Mouse (Mus musculus): ENCODE measurements around the gene Rps7.
A peak's percentile ranks its signal among the peaks of the same experiment; 100 is the strongest.

Rps7 gene

DNA sequence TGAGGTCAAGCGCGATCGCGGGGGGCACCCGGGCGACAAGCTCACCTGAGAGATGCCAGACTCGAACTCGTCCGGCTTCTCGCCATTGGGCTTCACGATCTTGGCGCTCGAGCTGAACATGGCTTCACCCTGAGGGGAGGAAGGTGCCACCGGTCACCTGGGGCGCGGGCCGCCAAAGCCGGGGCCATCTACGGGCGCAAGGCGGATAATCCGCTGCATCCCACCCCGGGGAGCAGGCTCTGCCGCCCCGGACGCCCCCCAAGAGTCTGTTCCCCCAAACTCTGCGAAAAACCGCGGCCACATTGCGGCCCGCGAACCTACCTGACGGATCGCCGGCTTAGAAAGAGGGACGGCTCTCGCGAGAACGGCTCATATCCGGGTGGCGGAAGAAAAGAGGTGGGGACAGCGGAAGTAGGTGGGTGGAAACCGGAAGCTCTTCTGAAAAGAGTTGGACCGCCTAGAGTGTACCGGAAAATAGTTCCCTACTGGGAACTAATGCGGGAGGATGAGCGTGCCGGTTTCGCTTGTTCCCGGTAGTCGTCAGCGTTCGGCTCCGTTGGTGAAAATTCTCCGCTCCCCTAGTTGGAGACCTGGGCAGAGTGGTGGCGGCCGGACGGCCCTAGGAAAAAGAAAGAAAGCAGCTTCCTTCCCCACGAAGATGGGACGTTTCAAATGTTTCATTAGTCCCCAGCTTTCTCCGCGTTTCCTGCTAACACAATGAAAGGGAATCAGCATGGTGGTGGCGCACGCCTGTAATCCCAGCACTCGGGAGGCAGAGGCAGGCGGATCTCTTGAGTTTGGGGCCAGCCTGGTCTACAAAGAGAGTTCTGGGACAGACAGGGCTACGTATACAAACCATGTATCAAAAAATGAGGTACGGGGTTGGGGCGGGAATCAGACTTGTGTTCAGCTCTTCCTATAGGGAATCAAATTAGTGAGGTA, at the start of gene Rps7:
Gene Rps7, minus strand, starts transcription at position 419 of the 942 bp plus-strand sequence.
- DNase-seq (ENCODE audit: low spot score in 2 of 2), result peak; percentile 92 to 93

DNA sequence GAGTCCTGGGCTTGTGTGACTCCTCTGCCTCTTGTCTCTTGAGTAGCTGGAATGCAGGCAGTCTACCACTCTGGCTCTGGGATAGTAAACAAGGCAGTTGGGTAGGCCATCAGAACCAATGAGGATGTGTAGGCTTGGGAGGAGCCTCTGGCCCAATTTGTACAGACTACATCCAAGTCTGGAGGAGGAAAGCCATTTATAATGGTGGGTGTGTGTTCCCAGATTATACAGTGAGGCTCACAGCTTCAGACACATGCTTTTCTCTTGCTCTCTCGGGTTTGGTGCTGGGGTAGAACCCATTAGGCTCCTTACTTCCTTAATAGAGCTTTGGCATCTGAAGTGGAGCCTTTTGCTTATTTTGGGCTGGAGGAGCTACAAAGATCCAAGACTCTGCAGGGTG, 48.9 kb upstream of the Rps7 start:
- no peak for DNase-seq (ENCODE audit: low spot score in 2 of 2)

DNA sequence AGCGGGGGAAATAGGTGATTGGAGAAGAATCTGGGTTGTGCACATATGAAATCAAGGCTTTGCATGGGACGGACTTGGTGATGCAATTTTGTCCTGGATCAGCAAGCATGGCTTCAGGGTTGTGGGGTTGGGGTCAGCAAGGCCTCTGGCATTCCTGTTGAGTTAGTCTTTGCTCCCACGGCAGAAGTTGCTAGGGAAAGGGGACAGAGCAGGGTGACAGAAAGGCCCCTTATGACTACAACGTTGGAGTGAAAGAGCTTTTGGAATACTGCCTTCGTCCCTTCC, 40.1 kb upstream of the Rps7 start:
- DNase-seq (ENCODE audit: low spot score in 2 of 2), result no peak

DNA sequence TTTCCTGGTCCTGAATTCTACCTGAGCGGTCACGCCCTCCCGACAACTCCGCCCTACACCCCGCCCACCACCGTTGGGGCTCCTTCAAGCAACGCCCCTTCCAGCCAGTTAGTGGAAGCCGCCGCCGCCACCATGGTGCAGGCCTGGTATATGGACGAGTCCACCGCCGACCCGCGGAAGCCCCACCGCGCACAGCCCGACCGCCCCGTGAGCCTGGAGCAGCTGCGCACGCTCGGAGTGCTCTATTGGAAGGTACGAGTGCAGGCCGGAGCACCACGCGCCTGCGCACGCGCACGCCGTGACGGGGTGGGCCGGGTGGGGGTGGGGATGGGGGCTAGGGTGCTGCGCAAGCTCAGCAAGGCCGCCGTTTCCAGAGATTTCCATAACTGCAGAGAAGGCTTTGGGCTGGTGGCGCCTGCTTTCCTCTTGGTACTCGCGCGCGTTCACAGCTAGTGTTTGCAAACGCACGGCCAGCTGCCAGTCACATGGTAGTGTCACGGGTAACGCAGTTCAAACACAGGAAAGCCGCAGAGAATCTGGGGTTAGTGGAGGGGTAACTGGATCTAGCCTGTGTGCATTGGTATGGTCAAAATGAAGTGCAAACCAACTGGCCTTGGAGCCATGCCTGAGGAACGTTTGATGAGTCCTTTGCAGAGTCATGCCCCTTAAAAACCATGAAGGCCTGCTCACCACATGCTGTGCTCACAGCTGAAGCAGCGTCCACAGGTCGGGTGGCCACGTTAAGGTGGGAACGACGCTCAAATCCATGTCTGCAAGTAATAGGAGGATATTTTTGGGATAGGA, 39.6 kb upstream of the Rps7 start, which contains the start of gene Adi1:
Gene Adi1, plus strand, starts transcription at position 111 of the 804 bp plus-strand sequence.
- DNase-seq (ENCODE audit: low spot score in 2 of 2), result peak; percentile 80 to 84

DNA sequence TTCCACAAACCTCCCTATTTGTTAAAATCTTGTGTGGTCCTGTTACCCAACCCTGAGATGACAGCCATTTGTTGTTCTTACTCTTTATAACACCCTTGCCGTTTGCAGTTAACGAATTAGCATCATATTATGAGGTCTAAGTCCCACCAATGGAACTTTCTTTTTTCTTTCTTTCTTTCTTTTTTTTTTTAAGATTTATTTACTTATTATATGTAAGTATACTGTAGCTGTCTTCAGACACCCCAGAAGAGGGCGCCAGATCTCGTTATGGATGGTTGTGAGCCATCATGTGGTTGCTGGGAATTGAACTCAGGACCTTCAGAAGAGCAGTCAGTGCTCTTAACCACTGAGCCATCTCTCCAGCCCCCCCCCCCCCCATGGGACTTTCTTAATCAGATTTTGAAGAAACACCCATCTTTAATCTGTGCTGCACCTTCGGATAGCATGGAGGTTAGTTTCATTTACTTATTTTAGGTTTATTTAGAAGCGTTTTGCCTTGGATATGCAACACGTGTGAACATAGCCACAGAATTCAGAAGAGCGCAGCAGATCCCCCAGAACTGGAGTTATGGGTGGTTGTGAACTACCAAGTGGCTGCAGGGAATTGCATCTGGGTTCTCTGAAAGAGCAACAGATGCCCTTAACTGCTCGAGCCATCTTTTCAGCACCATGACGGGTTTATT, 38.4 kb upstream of the Rps7 start:
- DNase-seq (ENCODE audit: low spot score in 2 of 2), result no peak

DNA sequence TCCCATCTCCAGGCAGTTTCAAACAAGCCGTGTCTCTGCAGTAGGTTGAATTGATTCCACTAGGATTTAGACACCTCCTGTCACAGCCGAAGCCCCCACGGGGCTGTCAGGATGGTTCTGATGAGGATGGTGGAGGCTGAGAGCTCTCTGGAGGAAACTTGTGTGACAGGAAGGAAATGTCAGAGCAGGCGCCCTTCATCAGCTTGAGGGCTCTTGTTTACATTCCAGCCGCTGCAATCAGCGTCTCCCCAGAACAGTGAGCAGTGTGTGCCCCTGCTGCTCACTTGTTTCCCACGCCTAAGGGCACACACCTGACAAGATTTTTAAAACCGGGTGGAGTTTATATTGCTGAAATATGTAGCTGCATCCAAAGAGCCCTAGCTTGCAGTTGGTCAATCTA, 31.5 kb upstream of the Rps7 start:
- no peak for DNase-seq (ENCODE audit: low spot score in 2 of 2)

DNA sequence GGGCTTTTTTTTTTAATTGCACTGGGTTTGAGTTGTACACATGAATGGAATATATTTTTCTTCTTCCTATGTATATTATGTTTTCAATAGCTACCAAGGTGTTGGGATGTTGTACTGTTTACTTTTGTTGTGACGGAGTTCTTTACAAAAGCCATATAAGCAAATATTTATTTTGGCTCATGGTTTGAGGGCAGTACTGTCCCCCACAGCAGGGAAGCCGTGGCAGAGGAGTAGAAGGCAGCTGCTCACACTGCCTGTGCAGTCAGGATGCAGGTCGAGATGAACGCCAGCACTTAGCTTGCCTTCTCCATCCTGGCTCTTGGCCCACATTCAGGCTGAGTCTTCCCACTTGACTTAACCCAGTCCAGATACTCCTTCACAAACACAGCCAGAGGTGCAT, 31.0 kb upstream of the Rps7 start:
- DNase-seq (ENCODE audit: low spot score in 2 of 2), result no peak

DNA sequence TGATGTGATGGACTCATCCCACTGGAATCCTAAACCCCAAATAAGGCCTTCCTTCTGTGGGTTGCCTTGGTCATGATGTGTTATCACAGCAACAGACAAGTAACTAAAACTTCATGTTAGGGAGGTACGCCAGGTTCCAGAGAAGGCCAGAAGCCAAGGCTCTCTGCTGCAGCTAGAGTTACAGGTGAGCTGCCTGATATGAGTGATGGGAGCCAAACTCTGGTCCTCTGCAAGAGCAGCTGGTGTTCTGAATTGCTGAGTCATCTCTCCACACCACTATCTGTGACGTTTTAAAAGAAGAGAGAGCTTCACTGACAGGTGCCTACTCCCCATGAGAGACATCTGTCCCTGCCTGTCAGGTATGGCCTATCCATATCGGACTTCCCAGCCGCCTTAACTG, 26.9 kb upstream of the Rps7 start:
- DNase-seq (ENCODE audit: low spot score in 2 of 2), result no peak

DNA sequence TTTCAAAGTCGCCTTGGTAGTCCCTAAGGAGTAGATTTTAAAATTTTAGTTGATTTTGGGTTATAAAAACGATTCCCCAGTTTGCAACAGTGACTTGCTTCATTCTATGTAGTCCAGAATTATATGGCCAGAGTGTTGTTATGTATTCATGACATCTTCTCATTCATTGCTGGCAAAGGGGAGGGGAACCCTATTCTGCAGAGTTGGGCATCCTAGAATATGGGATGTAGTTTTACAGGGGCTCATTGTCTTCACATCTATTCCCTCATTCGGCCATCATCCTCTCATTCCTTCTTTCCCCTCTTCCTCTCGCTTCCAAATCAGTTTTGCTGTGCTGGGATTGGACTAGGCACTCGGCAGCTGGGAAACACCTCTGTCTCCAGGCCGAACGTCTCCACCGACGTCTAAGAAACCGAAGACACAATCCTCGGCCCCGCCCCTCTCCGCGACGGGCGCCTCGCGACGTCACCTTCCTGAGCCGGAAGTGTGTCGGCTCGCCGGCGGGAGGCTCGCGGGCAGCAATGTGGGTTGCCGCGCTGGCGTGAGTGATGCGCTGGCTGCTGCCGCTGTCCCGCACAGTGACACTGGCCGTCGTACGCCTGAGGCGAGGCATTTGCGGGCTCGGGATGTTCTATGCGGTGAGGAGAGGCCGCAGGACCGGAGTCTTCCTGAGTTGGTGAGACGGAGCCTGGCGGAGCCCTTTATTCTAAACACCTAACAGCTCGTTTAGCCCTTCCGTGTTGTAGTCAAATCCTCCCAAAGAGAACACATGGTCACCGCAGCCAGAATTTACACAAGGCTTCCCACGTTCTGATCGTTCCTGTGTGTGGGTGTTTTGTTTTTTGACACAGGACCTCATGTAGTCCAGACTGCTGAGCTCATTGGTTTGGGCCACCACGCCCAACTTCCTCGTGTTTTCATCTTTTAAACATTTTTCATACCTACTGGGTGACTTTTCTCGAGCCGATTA, 13.7 kb upstream of the Rps7 start, which contains the start of gene Rnaseh1:
Gene Rnaseh1, plus strand, starts transcription at position 462 of the 970 bp plus-strand sequence.
- peak; percentile 88 to 90 for DNase-seq (ENCODE audit: low spot score in 2 of 2)

DNA sequence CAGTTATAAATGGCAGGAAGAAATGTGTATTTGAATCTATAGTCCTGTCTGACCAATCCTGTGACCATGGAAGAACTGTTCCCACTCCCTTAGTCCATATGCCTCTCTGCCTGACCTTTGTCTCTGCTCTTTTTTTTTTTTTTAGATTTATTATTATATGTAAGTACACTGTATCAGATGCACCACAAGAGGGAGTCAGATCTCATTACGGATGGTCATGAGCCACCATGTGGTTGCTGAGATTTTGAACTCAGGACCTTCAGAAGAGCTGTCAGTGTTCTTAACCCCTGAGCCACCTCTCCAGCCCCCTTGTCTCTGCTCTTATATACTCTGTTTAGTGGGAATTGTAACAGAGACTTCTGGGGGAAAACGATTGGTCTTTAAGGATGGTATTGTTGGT, 3.0 kb upstream of the Rps7 start:
- no peak for DNase-seq (ENCODE audit: low spot score in 2 of 2)

DNA sequence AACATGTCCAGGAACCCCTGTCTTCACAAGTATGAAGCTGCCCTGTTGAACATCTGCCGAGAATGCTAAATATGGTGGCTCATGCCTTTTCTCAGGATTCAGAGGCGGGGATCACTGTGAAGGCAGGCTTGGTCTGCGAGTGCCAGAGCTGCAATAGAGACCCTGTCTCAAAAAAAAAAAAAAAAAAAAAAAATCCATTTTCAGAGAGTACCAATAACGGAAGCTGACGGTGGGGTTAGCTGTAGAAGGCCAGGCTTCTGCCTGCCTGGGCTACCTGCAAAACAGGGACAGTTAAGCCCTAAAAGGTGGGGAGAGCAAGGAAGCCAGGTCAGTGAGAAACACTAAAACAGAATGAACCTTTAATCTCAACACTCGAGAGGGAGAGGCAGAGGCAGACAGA, 790 bp upstream of the Rps7 start:
- DNase-seq (ENCODE audit: low spot score in 2 of 2), result no peak

DNA sequence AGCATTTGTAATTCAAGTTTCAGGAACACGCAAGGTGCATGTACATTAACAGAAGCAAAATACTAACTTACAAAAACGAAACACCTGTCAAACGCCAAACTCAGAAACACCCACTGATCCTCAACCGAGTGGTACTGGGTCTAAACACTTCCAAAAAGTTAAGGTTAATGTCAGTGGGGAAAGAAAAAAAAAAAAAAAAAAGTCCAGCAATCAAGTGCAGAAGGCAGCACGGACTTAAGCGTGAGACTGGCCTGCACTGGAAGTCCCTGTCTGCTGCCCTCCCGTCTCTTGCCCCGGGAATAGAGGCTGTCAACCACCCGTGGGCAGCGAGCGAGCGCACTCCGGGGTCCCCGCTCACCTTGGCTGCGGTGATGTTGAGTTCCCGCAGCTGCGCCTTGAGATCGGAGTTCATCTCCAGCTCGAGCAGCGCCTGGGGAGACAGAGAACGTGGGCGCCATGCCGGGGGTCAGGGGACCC, 657 bp downstream of the Rps7 start:
- no peak for DNase-seq (ENCODE audit: low spot score in 2 of 2)

DNA sequence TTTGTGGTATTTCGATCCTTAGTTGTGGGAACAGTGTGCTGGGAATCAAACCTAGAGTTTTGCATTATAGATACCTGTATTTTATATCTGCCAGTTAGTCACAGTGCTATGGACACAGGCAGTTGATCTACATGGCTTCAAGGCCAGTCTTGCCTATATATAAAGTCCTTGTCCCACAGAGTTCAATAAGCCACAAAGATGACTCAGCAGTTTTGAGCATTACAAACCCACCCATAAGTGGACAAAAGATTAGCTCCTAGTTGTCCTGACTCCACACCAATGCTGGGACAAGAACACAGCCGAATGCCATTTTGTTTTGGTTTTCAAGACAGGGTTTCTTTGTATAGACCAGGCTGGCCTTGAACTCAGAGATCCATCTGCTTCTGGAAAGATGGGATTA, 7.3 kb downstream of the Rps7 start:
- DNase-seq (ENCODE audit: low spot score in 2 of 2), result no peak

DNA sequence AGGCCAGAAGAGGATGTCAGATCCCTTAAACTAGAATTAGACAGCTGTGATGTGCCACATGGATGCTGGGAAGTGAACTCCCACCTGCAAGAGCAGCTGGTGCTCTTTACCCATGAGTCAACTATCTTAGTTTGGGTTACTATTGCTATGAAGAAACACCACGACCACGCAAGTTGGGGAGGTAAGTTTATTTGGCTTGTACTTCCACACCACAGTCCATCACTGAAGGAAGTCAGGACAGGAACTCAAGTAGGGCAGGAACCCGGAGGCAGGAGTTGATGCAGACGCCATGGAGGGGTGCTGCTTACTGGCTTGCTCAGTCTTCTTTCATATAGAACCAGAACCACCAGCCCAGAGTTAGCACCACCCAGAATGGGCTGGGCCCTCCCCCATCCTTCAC, 8.7 kb downstream of the Rps7 start:
- no peak for DNase-seq (ENCODE audit: low spot score in 2 of 2)

DNA sequence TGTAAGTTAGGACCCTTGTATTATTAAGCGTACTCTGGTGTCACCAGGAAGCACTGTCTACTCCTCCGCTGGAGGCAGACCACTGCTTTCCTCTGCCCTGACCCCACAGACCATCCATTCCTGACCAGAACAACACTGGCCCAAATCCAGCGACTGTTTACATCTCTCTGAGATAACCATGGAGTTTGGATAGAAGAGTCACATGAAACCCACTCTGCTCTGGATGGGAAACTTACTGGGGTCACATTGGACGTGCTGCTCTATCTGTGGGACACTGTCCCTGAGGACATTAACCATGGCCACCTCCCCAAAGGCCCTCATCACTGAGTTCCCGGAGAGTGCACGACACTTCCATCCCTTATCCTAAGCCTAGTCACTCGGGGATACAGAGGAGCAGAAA, 10.3 kb downstream of the Rps7 start:
- DNase-seq (ENCODE audit: low spot score in 2 of 2), result no peak

DNA sequence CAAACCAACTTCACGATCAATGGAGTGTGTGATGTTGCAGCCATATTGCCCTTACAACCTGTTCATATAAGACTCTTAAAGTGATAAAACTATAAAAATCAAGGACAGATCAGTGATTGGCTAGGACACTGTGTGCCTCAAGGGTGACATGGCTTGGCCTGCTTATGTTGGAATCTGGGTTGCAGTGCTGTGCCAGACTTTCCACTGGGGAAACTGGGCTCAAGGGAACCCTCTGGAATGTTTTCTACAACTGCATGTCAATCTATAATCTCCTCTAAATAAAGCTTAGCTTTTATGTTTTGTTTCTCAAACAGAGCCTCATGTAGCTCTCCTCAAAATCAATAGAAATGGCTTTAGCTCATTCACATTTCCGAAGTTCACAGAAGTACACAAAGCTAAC, 11.5 kb downstream of the Rps7 start:
- DNase-seq (ENCODE audit: low spot score in 2 of 2), result no peak

DNA sequence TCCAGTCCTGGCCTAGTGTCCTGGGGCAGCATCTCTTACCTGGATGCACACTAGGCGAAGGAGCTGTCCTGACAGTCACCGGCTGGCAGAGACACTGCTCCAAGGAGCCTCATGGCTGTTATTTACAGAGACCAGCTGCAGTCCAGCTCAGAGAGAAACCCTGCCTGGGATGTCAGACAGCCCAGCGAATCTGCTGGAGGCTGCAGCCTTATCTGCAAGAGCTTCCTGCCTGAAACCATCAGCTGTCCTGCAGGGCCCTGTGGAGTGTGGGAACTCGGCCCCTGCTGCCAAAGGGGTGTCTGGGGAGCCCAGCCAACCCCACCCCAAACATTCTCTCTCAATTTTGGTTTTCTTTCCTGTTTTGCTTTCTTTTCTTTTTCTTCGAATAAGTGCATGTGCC, 12.6 kb downstream of the Rps7 start, which contains the start of gene Colec11:
Gene Colec11, minus strand, starts transcription at position 183 of the 400 bp plus-strand sequence.
- no peak for DNase-seq (ENCODE audit: low spot score in 2 of 2)

DNA sequence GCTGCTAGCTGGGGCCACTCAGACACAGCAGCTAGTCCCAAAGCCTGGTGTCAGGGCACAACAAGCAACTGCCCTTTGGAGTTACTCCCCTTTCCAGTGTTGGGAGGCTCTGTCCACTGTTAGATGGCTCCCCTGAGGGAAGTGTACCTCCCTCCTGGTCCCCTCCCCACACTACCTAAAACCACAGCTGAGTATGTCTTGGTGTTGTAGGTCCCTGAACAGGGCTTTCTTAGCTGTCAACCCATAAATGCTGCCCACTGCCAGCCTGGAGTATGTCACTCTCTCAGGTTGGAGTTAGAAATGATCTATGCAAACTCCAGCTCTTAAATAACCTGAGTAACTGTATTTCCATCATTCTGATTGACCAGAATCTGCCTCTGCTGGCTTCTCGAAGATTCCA, 13.1 kb downstream of the Rps7 start:
- DNase-seq (ENCODE audit: low spot score in 2 of 2), result no peak

DNA sequence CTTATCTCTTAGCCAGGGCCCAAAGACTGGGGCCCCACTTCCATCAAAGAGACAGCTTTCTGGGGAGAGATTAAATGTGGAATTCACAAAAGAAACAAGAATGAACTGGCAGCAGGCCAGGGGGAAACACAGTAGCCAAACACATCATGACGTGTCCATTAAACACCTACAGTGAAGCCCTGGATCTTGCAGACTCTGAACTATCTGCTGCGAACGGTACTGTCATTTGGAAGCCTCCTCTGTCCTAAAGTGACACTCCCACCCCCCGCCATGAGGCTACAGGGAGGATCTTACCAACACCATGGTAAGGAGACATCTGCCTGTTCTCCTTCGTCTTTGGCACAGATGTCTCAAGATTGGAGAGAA, 13.6 kb downstream of the Rps7 start:
- no peak for DNase-seq (ENCODE audit: low spot score in 2 of 2)

DNA sequence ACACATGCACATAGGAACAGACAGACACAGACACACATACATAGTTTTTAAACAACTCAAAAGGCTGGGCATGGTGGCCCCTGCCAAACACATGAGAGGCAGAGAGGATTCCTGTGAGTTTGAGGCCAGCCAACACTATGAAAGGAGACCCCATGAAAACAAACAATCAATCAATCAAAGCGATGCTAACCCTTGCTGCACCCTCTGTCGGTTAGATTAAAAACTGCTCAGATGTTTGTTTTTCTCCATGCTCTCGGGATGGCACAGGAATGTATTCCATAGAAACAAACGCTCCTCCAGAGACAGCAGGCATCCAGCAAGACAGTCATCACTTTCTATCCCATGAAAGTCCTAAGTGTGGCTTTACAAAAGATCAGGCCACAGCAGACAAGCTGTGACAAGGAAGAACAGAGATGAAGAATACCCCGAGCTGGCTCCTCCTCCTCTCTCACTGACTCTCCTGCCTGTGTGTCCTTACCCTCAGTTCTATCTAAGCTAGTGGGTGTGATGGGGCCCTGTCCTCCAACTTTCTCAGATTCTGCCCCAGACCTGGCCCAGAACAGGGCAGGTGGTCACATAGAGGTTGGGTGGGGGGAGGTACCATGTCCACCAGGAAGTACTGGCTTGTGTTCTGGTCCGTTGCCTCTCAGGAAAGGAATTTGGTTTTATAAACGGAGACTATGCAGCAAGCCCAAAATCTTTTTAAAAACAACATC, 14.1 kb downstream of the Rps7 start:
- no peak for DNase-seq (ENCODE audit: low spot score in 2 of 2)
